Mouse (Mus musculus) kidney, adult 2 months (tissue): ENCODE results near the gene Ankrd13a. TPM values are rescaled to one million over a fixed set of nuclear protein-coding genes. Genes with fewer than 3 reads are reported as not detected.
"Not testable (repeated sequence)": the region's sequence is repeated elsewhere in the genome, so short reads cannot be mapped to it uniquely, and the experiment has no call there.

ENCODE experiments used
- DNase-seq: peaks from one replicate; pipeline ENCODE4 v3.0.0; 2021
- H3K27ac ChIP-seq: fragments of 200-500 bp; 2 replicates; pipeline ENCODE4 v1.5.1; 2012; ENCODE audit warnings: low read depth, low read length, control low read depth, inconsistent platforms; ENCODE audit not compliant: insufficient read depth
- H3K27me3 ChIP-seq: fragments of 200-500 bp; replicated peaks from 2 replicates; pipeline ENCODE4 v1.6.1; 2012; ENCODE audit warnings: mild to moderate bottlenecking, moderate library complexity, low read length, inconsistent platforms; ENCODE audit not compliant: control insufficient read depth, insufficient read depth
- H3K36me3 ChIP-seq: fragments of 200-500 bp; 2 replicates; pipeline ENCODE4 v1.6.1; 2012; ENCODE audit warnings: mild to moderate bottlenecking, moderate library complexity, low read length, inconsistent platforms; ENCODE audit not compliant: control insufficient read depth, insufficient read depth
- H3K4me1 ChIP-seq: fragments of 200-500 bp; 2 replicates; pipeline ENCODE4 v1.6.1; 2011; ENCODE audit warnings: low read length; ENCODE audit not compliant: control insufficient read depth, insufficient read depth
- H3K4me3 ChIP-seq: fragments of 200-500 bp; 2 replicates; pipeline ENCODE4 v1.5.1; 2011; ENCODE audit warnings: mild to moderate bottlenecking, low read depth, low read length, control low read depth; ENCODE audit not compliant: insufficient read depth
- CTCF ChIP-seq: fragments of 200-500 bp; conservative IDR thresholded peaks from 2 replicates; pipeline ENCODE4 v1.5.1; 2011; ENCODE audit warnings: low read depth, mild to moderate bottlenecking, control low read depth, low read length, moderate library complexity, mixed read lengths; ENCODE audit not compliant: insufficient read depth, insufficient read length
- POLR2A ChIP-seq: fragments of 200-500 bp; IDR thresholded peaks from one replicate; pipeline ENCODE4 v1.6.1; 2011; ENCODE audit warnings: low read depth, low read length, control low read depth
- WGBS: fragments of 180-500 bp; shearing (Covaris S2); methylation state at CpG from one replicate; pipeline ENCODE4 v1.1.7; 2018; 5-methylcytosine and 5-hydroxymethylcytosine counted together
- polyA plus RNA-seq: library from polyadenylated mRNA; depleted of rRNA; stranded (reverse); fragments of >200 nt; gene quantifications from 2 replicates; pipeline ENCODE4 v1.2.3, GENCODE M21; 2012

Ankrd13a gene
- polyA plus RNA-seq, 1 experiment: 51.6 TPM

- WGBS: 3% methylated on average over 27 of the region's 27 CpGs
- peak overlapping the region; percentile 45 for H3K4me3 ChIP-seq
These were observed 51.7 kb downstream of the Ankrd13a start for GRCm38 (mm10) chr5:114825978-114826691.

GRCm38 (mm10) chr5:114827427-114827826, 53.0 kb downstream of the Ankrd13a start:
- H3K4me1 ChIP-seq: no peaks in the 10 kb centered on the region
- no peak overlapping the region for H3K4me3 ChIP-seq
- no peaks in the 10 kb centered on the region for H3K36me3 ChIP-seq
- 58% methylated on average over 12 of the region's 12 CpGs for WGBS
- no peak overlapping the region for H3K27ac ChIP-seq
- no peaks in the 10 kb centered on the region for H3K27me3 ChIP-seq
- no peak for TF ChIP-seq CTCF
- no peak for TF ChIP-seq POLR2A
- DNase-seq: no peak

More at GRCm38 (mm10) chr5:114825978-114826691, 51.7 kb downstream of the Ankrd13a start:
- Histone ChIP-seq H3K27ac (no peak overlapping the region), H3K36me3 (no peaks in the 10 kb centered on the region), H3K4me1 (no peaks in the 10 kb centered on the region), H3K27me3 (no peaks in the 10 kb centered on the region)
- DNase-seq: peak; percentile 90
- no peak for TF ChIP-seq CTCF
- TF ChIP-seq POLR2A: no peak

GRCm38 (mm10) chr5:114829740-114830139, 55.3 kb downstream of the Ankrd13a start:
- H3K27me3 ChIP-seq: no peaks in the 10 kb centered on the region
- no peaks in the 10 kb centered on the region for H3K36me3 ChIP-seq
- no peak for DNase-seq
- TF ChIP-seq CTCF: no peak
- TF ChIP-seq POLR2A: no peak
- H3K4me1 ChIP-seq: no peaks in the 10 kb centered on the region
- no peak overlapping the region for H3K4me3 ChIP-seq
- WGBS: 71% methylated on average over 3 of the region's 3 CpGs
- no peak overlapping the region for H3K27ac ChIP-seq

- TF ChIP-seq CTCF (no peak), POLR2A (no peak)
- Histone ChIP-seq H3K4me1 (no peaks in the 10 kb centered on the region), H3K27ac (no peak overlapping the region), H3K4me3 (no peak overlapping the region), H3K27me3 (no peaks in the 10 kb centered on the region), H3K36me3 (no peaks in the 10 kb centered on the region)
- WGBS: 76% methylated on average over 12 of the region's 12 CpGs
- DNase-seq: no peak
These were observed 62.4 kb downstream of the Ankrd13a start for GRCm38 (mm10) chr5:114836886-114837285.

GRCm38 (mm10) chr5:114840481-114840880, 66.0 kb downstream of the Ankrd13a start:
- H3K27ac ChIP-seq, H3K36me3 ChIP-seq, H3K4me1 ChIP-seq, DNase-seq, H3K4me3 ChIP-seq, H3K27me3 ChIP-seq: not testable (repeated sequence)
- 59% methylated on average over 5 of the region's 5 CpGs for WGBS

- not testable (repeated sequence) for H3K27ac ChIP-seq, H3K27me3 ChIP-seq, H3K36me3 ChIP-seq, DNase-seq, H3K4me1 ChIP-seq, H3K4me3 ChIP-seq
- WGBS: 39% methylated on average over 3 of the region's 3 CpGs
These were observed 67.7 kb downstream of the Ankrd13a start for GRCm38 (mm10) chr5:114842155-114842554.

- H3K27me3 ChIP-seq: no peaks in the 10 kb centered on the region
- H3K4me3 ChIP-seq: no peak overlapping the region
- TF ChIP-seq CTCF (no peak), POLR2A (no peak)
- H3K4me1 ChIP-seq: no peaks in the 10 kb centered on the region
- no peak for DNase-seq
- 85% methylated on average over 5 of the region's 5 CpGs for WGBS
- no peak overlapping the region for H3K27ac ChIP-seq
- no peaks in the 10 kb centered on the region for H3K36me3 ChIP-seq
These were observed 68.2 kb downstream of the Ankrd13a start for GRCm38 (mm10) chr5:114842674-114843073.

GRCm38 (mm10) chr5:114844371-114844770, 69.9 kb downstream of the Ankrd13a start:
- not testable (repeated sequence) for H3K27ac ChIP-seq, H3K4me1 ChIP-seq, H3K36me3 ChIP-seq, DNase-seq, H3K27me3 ChIP-seq, H3K4me3 ChIP-seq
- WGBS: 84% methylated on average over 2 of the region's 2 CpGs
